Mouse (Mus musculus) brain, embryonic 14.5 days (tissue): ENCODE data around the gene Npepps.

Experiments
- CTCF ChIP-seq: fragments of 200-500 bp; IDR thresholded peaks from 2 replicates; pipeline ENCODE4 v1.5.1; 2012; ENCODE audit warnings: inconsistent platforms, mild to moderate bottlenecking, moderate library complexity, borderline replicate concordance; ENCODE audit not compliant: insufficient read depth, insufficient read length; ENCODE audit errors: extremely low read depth
- POLR2A ChIP-seq: fragments of 200-500 bp; IDR thresholded peaks from 2 replicates; pipeline ENCODE4 v1.6.1; 2012; ENCODE audit warnings: mild to moderate bottlenecking, inconsistent platforms, borderline replicate concordance; ENCODE audit not compliant: poor library complexity, insufficient read depth, insufficient read length, severe bottlenecking; ENCODE audit errors: extremely low read depth

- TF ChIP-seq CTCF (no peak), POLR2A (no peak)
These were observed 34.5 kb upstream of the Npepps start for GRCm38 (mm10) chr11:97314751-97315503.
